Mouse (Mus musculus) CH12.LX (cell line): ENCODE measurements around the gene Zfp688. TPM values are rescaled to one million over a fixed set of nuclear protein-coding genes. Genes with fewer than 3 reads are reported as not detected.

Source experiments
- DNase-seq: peaks from one replicate; pipeline ENCODE4 v3.0.0-alpha.2; 2013; ENCODE audit errors: extremely low read depth
- H3K27ac ChIP-seq: 2 replicates; pipeline ENCODE4 v1.5.1; 2012; ENCODE audit warnings: low read depth, mild to moderate bottlenecking, control low read depth, moderate library complexity; ENCODE audit not compliant: insufficient read depth
- H3K27me3 ChIP-seq: replicated peaks from 2 replicates; pipeline ENCODE3; 2012; ENCODE audit warnings: inconsistent platforms
- H3K36me3 ChIP-seq, 2 experiments: replicated peaks in 1 of 2; 2 replicates each; pipeline versions ENCODE3 to v1.6.1; 2012; ENCODE audit warnings: inconsistent platforms in 1 of 2, low read length in 1 of 2, mild to moderate bottlenecking in 1 of 2, mixed read lengths in 1 of 2, moderate library complexity in 1 of 2; ENCODE audit not compliant: control insufficient read depth in 1 of 2, insufficient read depth in 1 of 2
- H3K4me1 ChIP-seq, 2 experiments: 2 replicates each; pipeline ENCODE4 v1.6.1; 2012; ENCODE audit warnings: inconsistent platforms in 1 of 2, moderate library complexity in 1 of 2; ENCODE audit not compliant: insufficient read depth in 2 of 2, control insufficient read depth in 1 of 2
- H3K4me2 ChIP-seq: 2 replicates; pipeline ENCODE4 v1.6.1; 2012; ENCODE audit warnings: low read depth, mild to moderate bottlenecking, control low read depth; ENCODE audit not compliant: poor library complexity, insufficient read depth, severe bottlenecking
- H3K4me3 ChIP-seq, 3 experiments: fragments of 150-350 bp in 1 of 3; sonication (generic) in 1 of 3; replicated peaks in 1 of 3; 2 replicates each; pipeline versions ENCODE3 to v1.5.1; 2011 to 2012; ENCODE audit warnings: low read depth in 2 of 3, low read length in 2 of 3, mild to moderate bottlenecking in 2 of 3, moderate library complexity in 2 of 3, control low read depth in 1 of 3, improper control_type of control experiment in 1 of 3, inconsistent platforms in 1 of 3, mixed read lengths in 1 of 3; ENCODE audit not compliant: poor library complexity in 1 of 3
- H3K79me2 ChIP-seq: replicated peaks from 2 replicates; pipeline ENCODE4 v1.6.1; 2012; ENCODE audit warnings: mild to moderate bottlenecking, moderate library complexity; ENCODE audit not compliant: control insufficient read depth, poor library complexity, insufficient read depth, severe bottlenecking; ENCODE audit errors: extremely low read depth
- H3K9ac ChIP-seq: 2 replicates; pipeline ENCODE4 v1.6.1; 2012; ENCODE audit warnings: low read depth, mild to moderate bottlenecking, control low read depth, moderate library complexity; ENCODE audit not compliant: insufficient read depth
- H3K9me3 ChIP-seq: replicated peaks from 2 replicates; pipeline ENCODE3; 2012; ENCODE audit warnings: low read length, inconsistent platforms, mixed read lengths
- CHD1 ChIP-seq: IDR thresholded peaks from 2 replicates; pipeline ENCODE4 v1.6.1; 2012; ENCODE audit warnings: low read depth, low read length, improper control_type of control experiment, inconsistent platforms
- CTCF ChIP-seq, 2 experiments: IDR thresholded peaks in 1 of 2; conservative IDR thresholded peaks in 1 of 2; 2 replicates each; pipeline ENCODE4 v1.5.1; 2011 to 2012; ENCODE audit warnings: low read depth in 2 of 2, low read length in 2 of 2, improper control_type of control experiment in 1 of 2, inconsistent platforms in 1 of 2, mild to moderate bottlenecking in 1 of 2, moderate library complexity in 1 of 2
- E2F4 ChIP-seq: IDR thresholded peaks from 2 replicates; pipeline ENCODE4 v1.6.1; 2011; ENCODE audit warnings: low read depth, low read length, improper control_type of control experiment; ENCODE audit not compliant: insufficient replicate concordance
- JUND ChIP-seq: conservative IDR thresholded peaks from 2 replicates; pipeline ENCODE4 v1.6.1; 2011; ENCODE audit warnings: low read depth, low read length, improper control_type of control experiment
- MAFK ChIP-seq: IDR thresholded peaks from 2 replicates; pipeline ENCODE4 v1.6.1; 2011; ENCODE audit warnings: low read length, improper control_type of control experiment; ENCODE audit not compliant: insufficient replicate concordance
- MAX ChIP-seq: IDR thresholded peaks from 2 replicates; pipeline ENCODE4 v1.6.1; 2011; ENCODE audit warnings: low read length, improper control_type of control experiment
- MAZ ChIP-seq: IDR thresholded peaks from 2 replicates; pipeline ENCODE4 v1.6.1; 2012; ENCODE audit warnings: low read depth, mild to moderate bottlenecking, inconsistent platforms, low read length, improper control_type of control experiment, moderate library complexity
- NRF1 ChIP-seq: IDR thresholded peaks from 2 replicates; pipeline ENCODE4 v1.6.1; 2014; ENCODE audit warnings: low read depth, mild to moderate bottlenecking, inconsistent platforms, low read length, improper control_type of control experiment, moderate library complexity
- PAX5 ChIP-seq: IDR thresholded peaks from 2 replicates; pipeline ENCODE4 v1.6.1; 2012; ENCODE audit warnings: low read length, inconsistent platforms, mixed read lengths
- POLR2A ChIP-seq: IDR thresholded peaks from 2 replicates; pipeline ENCODE4 v1.6.1; 2011; ENCODE audit warnings: low read depth, mild to moderate bottlenecking, improper control_type of control experiment, low read length
- POLR2AphosphoS2 ChIP-seq: IDR thresholded peaks from 2 replicates; pipeline ENCODE4 v1.6.1; 2011; ENCODE audit warnings: low read depth, low read length, improper control_type of control experiment
- RAD21 ChIP-seq: IDR thresholded peaks from 2 replicates; pipeline ENCODE4 v1.6.1; 2011; ENCODE audit warnings: low read depth, mild to moderate bottlenecking, low read length, improper control_type of control experiment, moderate library complexity
- RCOR1 ChIP-seq: conservative IDR thresholded peaks from 2 replicates; pipeline ENCODE4 v1.6.1; 2012; ENCODE audit warnings: low read depth, mild to moderate bottlenecking, inconsistent platforms, low read length, improper control_type of control experiment
- TCF12 ChIP-seq: IDR thresholded peaks from 2 replicates; pipeline ENCODE4 v1.6.1; 2014; ENCODE audit warnings: low read depth, mild to moderate bottlenecking, inconsistent platforms, low read length, improper control_type of control experiment
- UBTF ChIP-seq: IDR thresholded peaks from 2 replicates; pipeline ENCODE4 v1.6.1; 2012; ENCODE audit warnings: low read depth, mild to moderate bottlenecking, inconsistent platforms, low read length, improper control_type of control experiment, moderate library complexity
- USF1 ChIP-seq: IDR thresholded peaks from 2 replicates; pipeline ENCODE4 v1.6.1; 2014; ENCODE audit warnings: low read depth, mild to moderate bottlenecking, inconsistent platforms, low read length, improper control_type of control experiment
- USF2 ChIP-seq: conservative IDR thresholded peaks from 2 replicates; pipeline ENCODE4 v1.6.1; 2011; ENCODE audit warnings: low read depth, low read length, improper control_type of control experiment
- ZC3H11A ChIP-seq: IDR thresholded peaks from 2 replicates; pipeline ENCODE4 v1.6.1; 2012; ENCODE audit warnings: low read depth, mild to moderate bottlenecking, inconsistent platforms, low read length, improper control_type of control experiment
- ZNF384 ChIP-seq: IDR thresholded peaks from 2 replicates; pipeline ENCODE4 v1.6.1; 2012; ENCODE audit warnings: low read depth, low read length, improper control_type of control experiment, inconsistent platforms
- dilution Hi-C: fragments of 300-500 bp; cut with MboI; formaldehyde crosslinking; loops from 2 replicates; pipeline ENCODE4 v1.14.3; 2020; ENCODE audit warnings: low sequenced_read_pairs; ENCODE audit not compliant: extremely low pct_unique_long_range_greater_than_20kb, extremely low pct_ligation_motif_present
- in situ Hi-C: fragments of 300-500 bp; cut with MboI; formaldehyde crosslinking; loops from 3 replicates; pipeline ENCODE4 v1.14.3; 2019; ENCODE audit warnings: low sequenced_read_pairs, low pct_ligation_motif_present, low pct_unique_long_range_greater_than_20kb, mixed read lengths
- polyA plus RNA-seq: library from polyadenylated mRNA; unstranded; fragments of >175 nt; gene quantifications from 2 replicates; pipeline ENCODE4 v1.2.1, GENCODE M21; 2012; ENCODE audit warnings: low read depth; ENCODE audit not compliant: insufficient read length
- total RNA-seq, 2 experiments: library from RNA; depleted of rRNA; stranded (reverse); fragments of 300-350 nt in 1 of 2; fragments of >200 nt in 1 of 2; gene quantifications; 2 replicates each; pipeline ENCODE4 v1.2.3; 2012 to 2014

Zfp688 gene
- total and polyA plus RNA-seq, 3 experiments, result 12.4 to 21.3 (median 18.7) TPM

GRCm38 (mm10) chr7:127392251-127392824, 29.5 kb downstream of the Zfp688 start:
- Histone ChIP-seq H3K27me3 (no peaks in the 10 kb centered on the region), H3K79me2 (no peaks in the 10 kb centered on the region), H3K36me3 (peaks cover 8 to 14% of the 10 kb centered on the region in 2 experiments), H3K4me2 (peak overlapping the region; percentile 33), H3K27ac (no peak overlapping the region), H3K4me3 (peak overlapping the region; percentile 77 to 87 (median 81)), H3K9ac (peak overlapping the region; percentile 93; the same call in 1 of the 2 replicates), H3K9me3 (peaks cover 3% of the 10 kb centered on the region), H3K4me1 (peaks cover 8 to 14% of the 10 kb centered on the region in 2 experiments; a peak in 3 of 4 replicates)
- dilution Hi-C loops, result no loop called here
- no peak for DNase-seq
- in situ Hi-C loops, result no loop called here
- TF ChIP-seq E2F4, result no peak
- no peak for TF ChIP-seq NRF1
- TF ChIP-seq ZC3H11A, result no peak
- TF ChIP-seq MAX, result no peak
- TF ChIP-seq USF2, result no peak
- TF ChIP-seq ZNF384, result no peak
- no peak for TF ChIP-seq POLR2AphosphoS2
- no peak for TF ChIP-seq JUND
- no peak for TF ChIP-seq TCF12
- TF ChIP-seq POLR2A, result no peak
- no peak for TF ChIP-seq UBTF
- no peak for TF ChIP-seq PAX5
- TF ChIP-seq CTCF (conservative IDR thresholded peaks at IDR 0.05 in 1 of 2, IDR thresholded peaks at IDR 0.05 in 1 of 2; ENCODE audit: low read depth in 2 of 2, low read length in 2 of 2), result no peak

DNA sequence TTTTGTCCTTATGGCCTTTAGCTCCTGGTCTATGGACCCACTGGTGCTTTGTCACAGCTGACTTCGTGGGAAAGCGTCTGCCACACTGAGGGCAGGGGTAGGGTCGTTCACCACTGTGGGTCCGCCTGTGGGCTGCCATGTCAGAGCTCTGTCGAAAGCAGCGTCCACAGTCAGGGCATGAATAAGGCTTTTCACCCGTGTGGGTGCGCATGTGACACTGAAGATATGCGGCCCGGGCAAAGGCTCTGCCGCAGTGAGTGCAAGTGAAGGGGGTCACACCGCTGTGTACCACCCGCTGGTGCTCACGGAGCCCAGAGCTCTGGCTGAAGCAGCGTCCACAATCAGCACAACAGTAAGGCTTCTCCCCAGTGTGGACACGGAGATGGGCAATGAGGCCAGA, 30.3 kb downstream of the Zfp688 start:
- H3K79me2 ChIP-seq, result no peaks in the 10 kb centered on the region
- no peak overlapping the region for H3K9ac ChIP-seq
- in situ Hi-C loops, result no loop called here
- H3K4me2 ChIP-seq, result no peak overlapping the region
- dilution Hi-C loops, result no loop called here
- no peak overlapping the region for H3K4me3 ChIP-seq
- peaks cover 8 to 14% of the 10 kb centered on the region in 2 experiments; a peak in 3 of 4 replicates for H3K4me1 ChIP-seq
- TF ChIP-seq USF2, result no peak
- TF ChIP-seq RAD21, result no peak
- TF ChIP-seq MAZ, result no peak
- no peak for TF ChIP-seq CHD1
- TF ChIP-seq RCOR1, result no peak
- TF ChIP-seq MAFK, result no peak
- TF ChIP-seq USF1, result no peak
- H3K9me3 ChIP-seq, result peaks cover 3% of the 10 kb centered on the region
- H3K27me3 ChIP-seq, result no peaks in the 10 kb centered on the region
- peaks cover 8 to 14% of the 10 kb centered on the region in 2 experiments for H3K36me3 ChIP-seq
- H3K27ac ChIP-seq, result no peak overlapping the region
- DNase-seq, result no peak
